Mouse (Mus musculus) ES-E14 (cell line): ENCODE results near the gene Mpl.

ENCODE experiments used
- CHD2 ChIP-seq: IDR thresholded peaks from 2 replicates; pipeline ENCODE4 v1.6.1; 2014; ENCODE audit warnings: mild to moderate bottlenecking, low read depth, low read length, inconsistent platforms
- MAFK ChIP-seq: IDR thresholded peaks from 2 replicates; pipeline ENCODE4 v1.6.1; 2014; ENCODE audit warnings: mild to moderate bottlenecking, low read depth, low read length, inconsistent platforms; ENCODE audit not compliant: insufficient read depth
- ZC3H11A ChIP-seq: IDR thresholded peaks from 2 replicates; pipeline ENCODE4 v1.6.1; 2012; ENCODE audit warnings: low read depth, mild to moderate bottlenecking, inconsistent platforms, low read length, borderline replicate concordance
- ZNF384 ChIP-seq: IDR thresholded peaks from 2 replicates; pipeline ENCODE4 v1.6.1; 2012; ENCODE audit warnings: low read depth, low read length, inconsistent platforms

- TF ChIP-seq MAFK (no peak), ZNF384 (no peak), ZC3H11A (no peak), CHD2 (no peak)
These were observed 43.5 kb upstream of the Mpl start for GRCm38 (mm10) chr4:118500792-118501191.
